9 mouse cellular contexts compared by ENCODE assay signal in genomic region chr16:66190801-66191200, GRCm38 (mm10).
A peak's percentile ranks its signal among the peaks of the same experiment; 100 is the strongest.
DNase-seq lines count a peak whose midpoint lies in the region; ATAC-seq and TF ChIP-seq lines count a peak whose summit lies in the region.
"Had no signal": no experiment of that assay in that cellular context is flagged by ENCODE, and none has a peak within 500 bp of the region (broad histone marks: within the 10 kb centered on the region; RNA-seq: fewer than 3 reads in every experiment).

No protein-coding gene starts in this region.

- no peaks in the 10 kb centered on the region for H3K36me3 ChIP-seq in liver, embryonic 14.5 days (replicated peaks; ENCODE audit: control insufficient read depth, insufficient read depth, low read depth)
- no peaks in the 10 kb centered on the region for H3K36me3 ChIP-seq in liver, embryonic 12.5 days

- ATAC-seq in liver, embryonic 14.5 days (ENCODE audit: insufficient read depth) = no peak
- ATAC-seq in liver, embryonic 12.5 days = no peak

- TF ChIP-seq EP300 in liver, embryonic 14.5 days (IDR thresholded peaks at IDR 0.05; ENCODE audit: low read depth) = no peak

- no peaks in the 10 kb centered on the region for H3K9me3 ChIP-seq in liver, embryonic 14.5 days (ENCODE audit: control insufficient read depth, low read length)
- no peaks in the 10 kb centered on the region for H3K9me3 ChIP-seq in liver, embryonic 12.5 days (replicated peaks)

- H3K27me3 ChIP-seq in cerebellum, adult 2 months (ENCODE audit: control insufficient read depth, insufficient read depth, low read length) = no peaks in the 10 kb centered on the region
- no peaks in the 10 kb centered on the region for H3K27me3 ChIP-seq in liver, embryonic 14.5 days (ENCODE audit: control insufficient read depth, insufficient read depth, low read length)
- H3K27me3 ChIP-seq in liver, embryonic 12.5 days (replicated peaks) = no peaks in the 10 kb centered on the region

- no peaks in the 10 kb centered on the region for H3K4me1 ChIP-seq in cerebellum, adult 2 months (ENCODE audit: control insufficient read depth, insufficient read depth, low read length)
- H3K4me1 ChIP-seq in liver, embryonic 14.5 days (replicated peaks; ENCODE audit: control insufficient read depth in 2 of 2, insufficient read depth in 2 of 2, low read length in 1 of 2) = no peaks in the 10 kb centered on the region
- H3K4me1 ChIP-seq in liver, embryonic 12.5 days = no peaks in the 10 kb centered on the region

- no peak overlapping the region for H3K27ac ChIP-seq in cerebellum, adult 2 months (ENCODE audit: insufficient read depth, low read length)
- H3K27ac ChIP-seq in liver, embryonic 14.5 days = no peak overlapping the region
- no peak overlapping the region for H3K27ac ChIP-seq in liver, embryonic 12.5 days
- H3K27ac ChIP-seq: macrophage had no signal

- H3K4me2 ChIP-seq in liver, embryonic 14.5 days (ENCODE audit: low read depth) = no peak overlapping the region
- no peak overlapping the region for H3K4me2 ChIP-seq in liver, embryonic 12.5 days

- H3K9ac ChIP-seq in liver, embryonic 14.5 days (replicated peaks) = no peak overlapping the region
- H3K9ac ChIP-seq in liver, embryonic 12.5 days = no peak overlapping the region

- DNase-seq in cerebellum, adult 2 months = peak in 1 of 2 experiments; percentile 4
- DNase-seq in cerebellum, adult 9-11 months = no peak
- DNase-seq in liver, embryonic 14.5 days (ENCODE audit: low read depth in 3 of 3, low spot score in 3 of 3) = no peak
- DNase-seq in brain, embryonic 18.5 days (ENCODE audit: low read depth, low spot score) = peak; percentile 12
- DNase-seq in layer of hippocampus, postnatal 10 days (ENCODE audit: low spot score in 2 of 2) = peak; percentile 33 to 53
- DNase-seq in spleen, adult 12 weeks (ENCODE audit: low spot score) = no peak
- DNase-seq in adrenal gland, adult 18-20 months (ENCODE audit: low spot score in 2 of 2) = no peak

- no peak overlapping the region for H3K4me3 ChIP-seq in cerebellum, adult 2 months (replicated peaks; ENCODE audit: insufficient read depth, low read depth, low read length)
- H3K4me3 ChIP-seq in liver, embryonic 14.5 days (ENCODE audit: insufficient read depth in 1 of 2, low read depth in 2 of 2, low read length in 2 of 2) = no peak overlapping the region
- no peak overlapping the region for H3K4me3 ChIP-seq in liver, embryonic 12.5 days

- 23% methylated on average over 2 of the region's 2 CpGs for WGBS in cerebellum, adult 2 months
- 34% methylated on average over 2 of the region's 2 CpGs for WGBS in liver, embryonic 14.5 days (ENCODE audit: insufficient replicate concordance)
- 21% methylated on average over 2 of the region's 2 CpGs for WGBS in liver, embryonic 12.5 days (ENCODE audit: insufficient replicate concordance)

- peak; percentile 27; the same call in 1 of the 2 replicates for TF ChIP-seq CTCF in cerebellum, adult 2 months (IDR thresholded peaks at IDR 0.05; ENCODE audit: borderline replicate concordance, insufficient read depth, low read depth, low read length)
- peak; percentile 30; the same call in 1 of the 2 replicates for TF ChIP-seq CTCF in liver, embryonic 14.5 days (IDR thresholded peaks at IDR 0.05; ENCODE audit: low read depth)

- no peak for TF ChIP-seq POLR2A in cerebellum, adult 2 months (IDR thresholded peaks at IDR 0.05; ENCODE audit: borderline replicate concordance, insufficient read depth, low read length)

Comparison
In these comparisons a context has a peak if more than half of its experiments do, and no peak if none do; other contexts are left out.
1. DNase-seq: peak in brain, embryonic 18.5 days (single experiment) and layer of hippocampus, postnatal 10 days (2 of 2); none in cerebellum, adult 9-11 months (single experiment), liver, embryonic 14.5 days (0 of 3), spleen, adult 12 weeks (single experiment) and adrenal gland, adult 18-20 months (0 of 2).